In the genomic region with DNA sequence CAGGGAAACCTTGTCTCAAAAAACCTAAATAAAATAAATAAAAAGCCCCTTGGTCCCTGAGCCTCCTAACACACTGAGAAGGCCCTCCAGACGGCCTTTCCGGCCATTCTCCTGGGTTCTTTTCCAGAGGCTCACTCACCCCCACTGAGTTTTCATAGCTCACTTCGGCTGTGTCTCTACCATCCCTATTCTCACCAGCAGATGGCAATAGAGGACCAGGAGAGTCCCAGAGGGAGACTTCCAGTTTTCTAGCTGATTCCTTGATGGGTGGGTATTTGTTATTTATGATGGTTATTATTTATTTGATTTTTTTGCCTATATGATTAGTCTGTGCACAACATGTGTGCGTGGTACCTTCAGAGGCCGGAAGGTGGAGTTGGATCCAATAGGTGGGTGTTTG, we compare ENCODE assay signal across 9 mouse cellular contexts. TPM values are rescaled to one million over a fixed set of nuclear protein-coding genes. Genes with fewer than 3 reads are reported as not detected.
DNase-seq lines count a peak whose midpoint lies in the region; ATAC-seq and TF ChIP-seq lines count a peak whose summit lies in the region.
"Had no signal": no experiment of that assay in that cellular context is flagged by ENCODE, and none has a peak within 500 bp of the region (broad histone marks: within the 10 kb centered on the region; RNA-seq: fewer than 3 reads in every experiment).

No protein-coding gene starts in this region.

- TF ChIP-seq POLR2A in spleen, adult 2 months (IDR thresholded peaks at IDR 0.05; ENCODE audit: low read depth, low read length): no peak

- no peak for ATAC-seq in forebrain, embryonic 13.5 days

- H3K4me2 ChIP-seq in forebrain, embryonic 13.5 days: no peak overlapping the region
- H3K4me2 ChIP-seq: limb, embryonic 13.5 days had no signal

- H3K9me3 ChIP-seq in forebrain, embryonic 10.5 days: no peaks in the 10 kb centered on the region
- no peaks in the 10 kb centered on the region for H3K9me3 ChIP-seq in forebrain, embryonic 13.5 days (replicated peaks)
- H3K9me3 ChIP-seq in ES-E14 (ENCODE audit: control insufficient read depth, insufficient read depth, low read depth, low read length): no peaks in the 10 kb centered on the region
- H3K9me3 ChIP-seq: limb, embryonic 13.5 days had no signal

- H3K27ac ChIP-seq in forebrain, embryonic 10.5 days: no peak overlapping the region
- no peak overlapping the region for H3K27ac ChIP-seq in forebrain, embryonic 13.5 days
- H3K27ac ChIP-seq in ES-E14 (ENCODE audit: insufficient read depth, low read depth, low read length, poor library complexity, severe bottlenecking): no peak overlapping the region
- H3K27ac ChIP-seq in layer of hippocampus, adult 2 months: no peak overlapping the region
- H3K27ac ChIP-seq in spleen, adult 2 months (ENCODE audit: insufficient read depth, low read length): no peak overlapping the region
- H3K27ac ChIP-seq: limb, embryonic 13.5 days had no signal

- no peak overlapping the region for H3K9ac ChIP-seq in forebrain, embryonic 13.5 days
- no peak overlapping the region for H3K9ac ChIP-seq in ES-E14 (ENCODE audit: insufficient read depth, low read depth, low read length, poor library complexity, severe bottlenecking)
- H3K9ac ChIP-seq: limb, embryonic 13.5 days had no signal

- peak; percentile 92 for TF ChIP-seq CTCF in layer of hippocampus, adult 2 months (conservative IDR thresholded peaks at IDR 0.05)
- peak; percentile 30; the same call in 1 of the 2 replicates for TF ChIP-seq CTCF in spleen, adult 2 months (IDR thresholded peaks at IDR 0.05; ENCODE audit: extremely low read depth, insufficient read depth, insufficient read length, insufficient replicate concordance)

- no peaks in the 10 kb centered on the region for H3K4me1 ChIP-seq in forebrain, embryonic 10.5 days
- no peaks in the 10 kb centered on the region for H3K4me1 ChIP-seq in forebrain, embryonic 13.5 days
- H3K4me1 ChIP-seq in ES-E14 (ENCODE audit: control insufficient read depth in 2 of 2, insufficient read depth in 2 of 2, low read length in 2 of 2, poor library complexity in 1 of 2): peaks cover 0 to 3% of the 10 kb centered on the region in 2 experiments; a peak in 2 of 4 replicates
- no peaks in the 10 kb centered on the region for H3K4me1 ChIP-seq in spleen, adult 2 months (ENCODE audit: control insufficient read depth, insufficient read depth, insufficient read length)
- H3K4me1 ChIP-seq: limb, embryonic 13.5 days had no signal

- in situ Hi-C loops in ES-E14 (cut with MboI; ENCODE audit: low sequenced_read_pairs in 2 of 2, unreplicated experiment in 2 of 2): no loop called here

- WGBS in forebrain, embryonic 10.5 days: 32% methylated on average over 5 of the region's 5 CpGs
- WGBS in forebrain, embryonic 13.5 days: 38% methylated on average over 5 of the region's 5 CpGs
- WGBS in spleen, adult 2 months: 25% methylated on average over 5 of the region's 5 CpGs

- DNase-seq in forebrain, embryonic 10.5 days (ENCODE audit: extremely low spot score, low spot score): peak; percentile 46
- peak; percentile 73 for DNase-seq in ES-E14 (ENCODE audit: low read depth, low spot score)
- DNase-seq in c-Kit-positive CD71-positive TER-119-positive erythroid progenitor cells, embryonic 14.5 days (ENCODE audit: low spot score): peak; percentile 25
- DNase-seq in frontal cortex, postnatal 36 days (ENCODE audit: low spot score in 2 of 2): peak; percentile 67 to 70
- DNase-seq in layer of hippocampus, adult 2 months (ENCODE audit: low spot score in 2 of 2): peak; percentile 51 to 80
- peak; percentile 81 for DNase-seq in lung, postnatal 36 days
- DNase-seq in spleen, adult 2 months (ENCODE audit: low read depth in 1 of 2, low spot score in 2 of 2): peak in 1 of 2 experiments; percentile 31

- no peaks in the 10 kb centered on the region for H3K36me3 ChIP-seq in forebrain, embryonic 10.5 days (replicated peaks)
- H3K36me3 ChIP-seq in forebrain, embryonic 13.5 days (ENCODE audit: poor library complexity, severe bottlenecking): no peaks in the 10 kb centered on the region
- H3K36me3 ChIP-seq in ES-E14 (ENCODE audit: control insufficient read depth, insufficient read depth, low read length, poor library complexity, severe bottlenecking): no peaks in the 10 kb centered on the region
- no peaks in the 10 kb centered on the region for H3K36me3 ChIP-seq in spleen, adult 2 months (ENCODE audit: control insufficient read depth, insufficient read depth, low read length)
- H3K36me3 ChIP-seq: limb, embryonic 13.5 days had no signal

- no peak overlapping the region for H3K4me3 ChIP-seq in forebrain, embryonic 10.5 days
- no peak overlapping the region for H3K4me3 ChIP-seq in forebrain, embryonic 13.5 days
- no peak overlapping the region for H3K4me3 ChIP-seq in ES-E14 (ENCODE audit: insufficient read depth in 1 of 2, low read depth in 1 of 2, low read length in 2 of 2, poor library complexity in 1 of 2, severe bottlenecking in 1 of 2)
- H3K4me3 ChIP-seq in layer of hippocampus, adult 2 months: no peak overlapping the region
- H3K4me3 ChIP-seq in spleen, adult 2 months (ENCODE audit: extremely low read depth, insufficient read depth, insufficient read length): no peak overlapping the region
- H3K4me3 ChIP-seq: limb, embryonic 13.5 days had no signal

- H3K27me3 ChIP-seq in forebrain, embryonic 10.5 days (ENCODE audit: poor library complexity, severe bottlenecking): no peaks in the 10 kb centered on the region
- no peaks in the 10 kb centered on the region for H3K27me3 ChIP-seq in forebrain, embryonic 13.5 days
- no peaks in the 10 kb centered on the region for H3K27me3 ChIP-seq in spleen, adult 2 months (ENCODE audit: control insufficient read depth, insufficient read depth, low read length)
- H3K27me3 ChIP-seq: limb, embryonic 13.5 days had no signal

TF ChIP-seq in ES-E14, 5 proteins besides CTCF, POLR2A, EP300 and RAD21:
- TF ChIP-seq ZNF384 (IDR thresholded peaks at IDR 0.05; ENCODE audit: low read depth, low read length) (no peak), CHD2 (IDR thresholded peaks at IDR 0.05; ENCODE audit: low read depth, low read length) (no peak), MAFK (IDR thresholded peaks at IDR 0.05; ENCODE audit: insufficient read depth, low read depth, low read length) (no peak), HCFC1 (IDR thresholded peaks at IDR 0.05; ENCODE audit: borderline replicate concordance, insufficient read depth, low read length) (no peak), ZC3H11A (IDR thresholded peaks at IDR 0.05; ENCODE audit: borderline replicate concordance, low read depth, low read length) (no peak)
TF ChIP-seq in ES-E14: peak in this region for 0.

RNA-seq across cellular contexts. Expression of gene Cdc34b, which starts 11.3 kb away (rescaled TPM):
- 0.20 and 0.26 TPM in 2 replicates for polyA plus RNA-seq in forebrain, embryonic 10.5 days (2016; fragmentation: Nextera tagmentation; extraction: Ambion mirVana)
- not detected in 2 replicates for polyA plus RNA-seq in forebrain, embryonic 13.5 days (2015; fragmentation: Nextera tagmentation; extraction: Ambion mirVana)
- total RNA-seq in ES-E14 (2012; rRNA removed): 0.32 and 0.54 TPM in 2 replicates
- total RNA-seq in layer of hippocampus, adult 2 months (2021): not detected
- polyA plus RNA-seq in spleen, adult 2 months (2012; rRNA removed): not detected in 2 replicates

RNA-seq across cellular contexts. Expression of gene Gm11541, which starts 26.0 kb away (rescaled TPM):
- polyA plus RNA-seq in forebrain, embryonic 10.5 days (2016; fragmentation: Nextera tagmentation; extraction: Ambion mirVana): not detected in 2 replicates
- polyA plus RNA-seq in forebrain, embryonic 13.5 days (2015; fragmentation: Nextera tagmentation; extraction: Ambion mirVana): not detected in 2 replicates
- total RNA-seq in ES-E14 (2012; rRNA removed): 0.18 TPM in 1 of 2 replicates, not detected in the other
- total RNA-seq in layer of hippocampus, adult 2 months (2021): not detected
- polyA plus RNA-seq in spleen, adult 2 months (2012; rRNA removed): not detected in 2 replicates

RNA-seq across cellular contexts. Expression of gene Tmem92, which starts 52.2 kb away (rescaled TPM):
- polyA plus RNA-seq in forebrain, embryonic 10.5 days (2016; fragmentation: Nextera tagmentation; extraction: Ambion mirVana): not detected in 2 replicates
- not detected in 2 replicates for polyA plus RNA-seq in forebrain, embryonic 13.5 days (2015; fragmentation: Nextera tagmentation; extraction: Ambion mirVana)
- total RNA-seq in ES-E14 (2012; rRNA removed): 19.8 and 27.1 TPM in 2 replicates
- total RNA-seq in layer of hippocampus, adult 2 months (2021): not detected
- polyA plus RNA-seq in spleen, adult 2 months (2012; rRNA removed): not detected in 2 replicates
- polyA plus RNA-seq: limb, embryonic 13.5 days had no signal

RNA-seq across cellular contexts. Expression of gene Xylt2, which starts 52.9 kb away (rescaled TPM):
- polyA plus RNA-seq in forebrain, embryonic 10.5 days (2016; fragmentation: Nextera tagmentation; extraction: Ambion mirVana): 14.4 and 15.2 TPM in 2 replicates
- polyA plus RNA-seq in forebrain, embryonic 13.5 days (2015; fragmentation: Nextera tagmentation; extraction: Ambion mirVana): 8.2 and 8.7 TPM in 2 replicates
- total RNA-seq in ES-E14 (2012; rRNA removed): 58.0 and 91.2 TPM in 2 replicates
- 10 to 100 TPM; 25.5 to 27.7 TPM for total RNA-seq in layer of hippocampus, adult 2 months (2021)
- 25.7 and 34.0 TPM in 2 replicates for polyA plus RNA-seq in spleen, adult 2 months (2012; rRNA removed)
